Mouse (Mus musculus) frontal cortex, postnatal 36 days (tissue): ENCODE results near the gene Fam227a.

Experiments
- DNase-seq, 2 experiments: peaks; one replicate each; pipeline ENCODE4 v3.0.0; 2022; ENCODE audit warnings: low spot score in 2 of 2

Gene Fam227a

GRCm38 (mm10) chr15:79616729-79617128 lies 42.0 kb downstream of the Fam227a start:
- DNase-seq, result no peak

- no peak for DNase-seq
Observed at GRCm38 (mm10) chr15:79615501-79615900, 43.3 kb downstream of the Fam227a start.

- no peak for DNase-seq
Observed at GRCm38 (mm10) chr15:79609226-79609625, 49.5 kb downstream of the Fam227a start.

- DNase-seq, result peak in 1 of 2 experiments; percentile 42
Observed at GRCm38 (mm10) chr15:79608214-79608613, 50.5 kb downstream of the Fam227a start.

- DNase-seq, result peak; percentile 22 to 65
Observed at GRCm38 (mm10) chr15:79607757-79608156, 51.0 kb downstream of the Fam227a start.

GRCm38 (mm10) chr15:79606161-79606560 lies 52.6 kb downstream of the Fam227a start:
- DNase-seq, result peak in 1 of 2 experiments; percentile 45

- DNase-seq, result no peak
Observed at GRCm38 (mm10) chr15:79604990-79605665, 53.6 kb downstream of the Fam227a start, which contains the start of gene Dmc1. TSS of gene Dmc1 (minus strand) at chr15:79605109.

GRCm38 (mm10) chr15:79600176-79600575 lies 58.6 kb downstream of the Fam227a start:
- DNase-seq, result peak; percentile 59 to 79

GRCm38 (mm10) chr15:79598715-79599114 lies 60.0 kb downstream of the Fam227a start:
- no peak for DNase-seq

GRCm38 (mm10) chr15:79581581-79581980 lies 77.2 kb downstream of the Fam227a start:
- DNase-seq, result no peak

GRCm38 (mm10) chr15:79577671-79578426 lies 80.9 kb downstream of the Fam227a start:
- DNase-seq, result peak; percentile 33 to 54

- no peak for DNase-seq
Observed at GRCm38 (mm10) chr15:79576947-79577346, 81.8 kb downstream of the Fam227a start.

- peak in 1 of 2 experiments; percentile 37 for DNase-seq
Observed at GRCm38 (mm10) chr15:79575543-79576222, 83.1 kb downstream of the Fam227a start.

GRCm38 (mm10) chr15:79562417-79562816 lies 96.3 kb downstream of the Fam227a start:
- peak; percentile 45 to 77 for DNase-seq

GRCm38 (mm10) chr15:79559649-79560048 lies 99.1 kb downstream of the Fam227a start:
- DNase-seq, result no peak
